Mouse (Mus musculus): Measurements from ENCODE around the gene Aatf.

Gene Aatf

GRCm38 (mm10) chr11:84521751-84522299 is 8.5 kb upstream of the Aatf start:
- no peak for DNase-seq (ENCODE audit: low spot score)

- DNase-seq (ENCODE audit: low spot score) = no peak
These were observed 7.7 kb upstream of the Aatf start for GRCm38 (mm10) chr11:84521071-84521390.

- no peak for DNase-seq (ENCODE audit: low spot score)
These were observed 7.1 kb upstream of the Aatf start for GRCm38 (mm10) chr11:84520269-84521070.

GRCm38 (mm10) chr11:84519576-84520268 is 6.4 kb upstream of the Aatf start:
- no peak for DNase-seq (ENCODE audit: low spot score)

- DNase-seq (ENCODE audit: low spot score) = no peak
These were observed 5.7 kb upstream of the Aatf start for GRCm38 (mm10) chr11:84519036-84519435.

- DNase-seq (ENCODE audit: low spot score) = no peak
These were observed 4.9 kb upstream of the Aatf start for GRCm38 (mm10) chr11:84518261-84518660.

DNA sequence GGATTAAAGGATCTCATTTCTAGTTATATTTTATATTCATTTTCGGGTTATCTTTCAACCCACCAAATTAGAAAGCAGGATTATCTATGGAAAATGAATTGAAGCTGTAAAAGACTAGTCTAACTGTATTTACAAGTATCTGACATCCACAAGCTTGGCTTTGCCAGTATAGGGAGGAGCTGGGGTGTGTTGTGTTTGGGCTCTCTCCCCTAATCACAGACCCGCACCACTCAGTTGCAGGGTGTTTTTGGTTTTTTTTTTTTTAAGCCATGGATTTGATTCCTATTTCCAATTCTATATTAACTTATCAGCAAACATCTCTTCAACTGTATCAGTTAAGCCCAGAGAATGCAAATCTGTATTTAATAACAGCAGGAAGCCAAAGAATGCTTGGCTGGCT is 4.1 kb upstream of the Aatf start:
- DNase-seq (ENCODE audit: low spot score) = no peak

DNA sequence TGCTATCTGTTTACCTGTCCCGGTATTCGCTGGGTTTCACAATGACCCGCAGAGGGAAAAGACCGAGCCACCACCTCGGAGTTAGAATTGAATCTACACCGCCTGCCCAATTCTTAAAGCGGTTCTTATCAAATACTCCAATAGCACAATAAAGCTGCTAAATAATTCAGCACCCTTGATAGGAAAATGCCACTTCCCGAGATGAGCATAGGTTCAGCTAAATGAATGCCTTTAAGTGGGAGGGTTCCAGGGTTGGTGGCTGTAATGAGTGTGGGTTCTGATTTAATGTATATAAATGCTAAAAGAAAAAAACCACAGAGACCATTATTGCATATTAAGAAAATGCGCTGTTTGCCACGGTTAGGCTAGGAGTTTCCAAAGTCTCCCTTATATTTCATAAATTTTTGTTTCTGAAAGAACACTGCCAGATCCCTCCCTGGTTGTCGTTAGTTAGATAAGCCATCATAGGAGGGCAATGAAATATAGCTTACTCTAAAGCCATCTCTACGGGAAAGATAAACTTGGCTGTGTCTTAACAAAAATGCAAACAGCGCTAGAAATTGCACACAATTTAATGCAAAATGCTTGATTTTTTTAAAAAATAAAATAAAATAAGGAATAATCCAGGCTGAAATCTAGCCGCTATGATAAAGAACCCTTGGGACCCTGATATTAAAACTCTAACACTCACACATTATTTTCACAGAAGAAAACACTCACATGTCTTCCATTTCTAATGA is 3.3 kb upstream of the Aatf start:
- DNase-seq (ENCODE audit: low spot score) = no peak

GRCm38 (mm10) chr11:84512031-84512430 is 1.3 kb downstream of the Aatf start:
- DNase-seq (ENCODE audit: low spot score) = no peak

DNA sequence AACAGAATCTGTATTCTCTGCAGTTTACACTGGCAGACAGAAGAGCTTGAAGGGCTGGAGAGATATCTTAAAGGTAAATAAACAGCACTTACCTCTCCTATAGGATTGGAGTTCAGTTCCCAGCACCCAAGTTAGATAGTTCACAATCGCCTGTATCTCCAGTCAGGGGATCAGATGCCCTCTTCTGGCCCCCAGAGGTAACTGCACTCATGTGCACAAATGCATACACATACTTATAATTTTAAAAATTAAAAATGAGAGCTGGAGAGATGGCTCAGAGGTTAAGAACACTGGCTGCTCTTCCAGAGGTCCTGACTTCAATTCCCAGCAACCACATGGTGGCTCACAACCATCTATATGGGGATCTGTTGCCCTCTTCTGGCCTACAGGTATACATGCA is 9.0 kb downstream of the Aatf start:
- DNase-seq (ENCODE audit: low spot score) = no peak

GRCm38 (mm10) chr11:84497944-84498343 is 15.4 kb downstream of the Aatf start:
- DNase-seq (ENCODE audit: low spot score) = no peak

- DNase-seq (ENCODE audit: low spot score) = no peak
These were observed 16.4 kb downstream of the Aatf start for GRCm38 (mm10) chr11:84496901-84497300.

DNA sequence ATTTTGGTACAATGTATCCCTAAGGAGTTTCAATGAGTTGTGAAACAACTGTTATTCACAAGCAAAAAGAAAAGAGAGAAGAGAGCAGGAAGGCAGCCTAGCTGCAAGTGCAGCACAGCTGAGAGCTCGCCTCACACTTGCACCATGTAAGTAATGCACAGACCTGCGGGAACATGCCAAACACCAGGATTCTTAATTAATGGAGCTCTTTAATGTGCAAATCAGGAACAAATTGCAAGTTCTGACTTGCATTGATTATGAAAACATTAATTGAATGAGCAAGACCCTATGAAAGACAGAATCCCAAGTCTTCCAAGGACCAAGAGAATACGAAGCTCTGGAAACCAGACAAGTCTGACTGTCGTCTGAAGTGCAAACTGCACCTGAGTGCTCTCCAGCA is 17.5 kb downstream of the Aatf start:
- DNase-seq (ENCODE audit: low spot score) = no peak

DNA sequence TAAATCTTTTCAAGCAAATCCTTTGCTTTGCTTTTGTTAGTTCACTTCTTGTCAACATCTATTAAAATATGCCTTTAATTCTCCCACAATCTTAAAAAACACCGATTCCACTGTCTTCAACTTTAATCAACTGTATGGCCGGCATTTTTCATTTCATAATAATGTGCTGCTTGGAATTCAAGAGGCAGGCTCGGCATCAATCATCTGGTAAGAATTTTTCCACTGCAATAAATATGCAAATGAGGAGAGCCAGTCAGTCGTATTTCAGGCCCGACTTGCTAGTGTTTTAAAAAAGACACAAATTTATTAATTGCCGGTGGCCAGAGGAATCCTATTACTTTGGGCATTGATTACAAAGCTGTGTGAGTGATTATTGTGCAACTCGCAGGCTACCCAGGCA is 31.7 kb downstream of the Aatf start:
- no peak for DNase-seq (ENCODE audit: low spot score)

GRCm38 (mm10) chr11:84480451-84480850 is 32.9 kb downstream of the Aatf start:
- DNase-seq (ENCODE audit: low spot score) = no peak

GRCm38 (mm10) chr11:84476641-84477040 is 36.7 kb downstream of the Aatf start:
- DNase-seq (ENCODE audit: low spot score) = no peak

GRCm38 (mm10) chr11:84475991-84476390 is 37.3 kb downstream of the Aatf start:
- DNase-seq (ENCODE audit: low spot score) = no peak

GRCm38 (mm10) chr11:84473093-84473667 is 40.1 kb downstream of the Aatf start:
- no peak for DNase-seq (ENCODE audit: low spot score)

DNA sequence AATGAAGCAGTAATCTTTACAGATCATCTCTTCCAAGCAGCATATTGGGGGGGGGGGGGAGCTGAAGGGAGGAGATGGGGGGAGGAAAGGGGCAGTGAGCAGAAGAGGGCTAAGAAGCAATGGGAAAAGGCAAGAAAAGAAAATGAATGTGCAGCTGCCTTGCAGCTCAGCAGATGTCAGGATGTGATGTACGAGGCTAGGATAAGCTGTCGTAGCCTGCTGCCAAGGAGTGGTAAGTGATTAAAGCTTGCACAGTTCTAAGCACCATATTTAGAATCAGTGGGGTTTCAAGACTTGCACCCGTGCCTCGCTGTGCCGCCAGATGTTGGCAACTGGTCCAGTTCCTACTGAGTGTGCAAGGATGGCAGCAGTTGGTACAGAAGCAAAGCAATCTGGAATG is 48.8 kb downstream of the Aatf start:
- no peak for DNase-seq (ENCODE audit: low spot score)

DNA sequence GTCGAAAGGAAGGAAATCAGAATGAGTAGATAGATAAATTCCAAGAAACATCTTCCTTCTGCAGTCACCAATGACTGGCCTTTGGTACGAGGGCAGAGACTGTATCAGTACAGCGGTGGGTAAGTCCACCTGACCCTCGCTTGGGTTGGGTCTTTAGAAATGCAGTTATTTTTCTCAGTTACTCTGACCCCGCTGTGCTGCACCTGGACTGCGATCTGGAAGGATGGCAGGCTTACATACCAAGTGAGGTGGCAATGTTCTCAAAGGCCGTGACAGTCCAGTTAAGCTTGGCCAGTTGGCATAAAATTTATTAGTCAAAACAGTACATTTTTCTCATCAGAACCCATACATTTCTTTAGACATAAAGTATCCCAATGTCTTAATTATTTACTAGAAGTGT is 59.4 kb downstream of the Aatf start:
- no peak for DNase-seq (ENCODE audit: low spot score)

- DNase-seq (ENCODE audit: low spot score) = no peak
These were observed 70.6 kb downstream of the Aatf start for GRCm38 (mm10) chr11:84442554-84443331.

GRCm38 (mm10) chr11:84440402-84440801 is 72.9 kb downstream of the Aatf start:
- no peak for DNase-seq (ENCODE audit: low spot score)
